Mouse (Mus musculus): ENCODE results near the gene Dock8.

Gene Dock8

GRCm38 (mm10) chr19:25193751-25194150, 194.4 kb downstream of the Dock8 start:
- DNase-seq (ENCODE audit: low spot score): no peak

- DNase-seq (ENCODE audit: low spot score): no peak
Measured at GRCm38 (mm10) chr19:25200081-25200860, 200.9 kb downstream of the Dock8 start.

DNA sequence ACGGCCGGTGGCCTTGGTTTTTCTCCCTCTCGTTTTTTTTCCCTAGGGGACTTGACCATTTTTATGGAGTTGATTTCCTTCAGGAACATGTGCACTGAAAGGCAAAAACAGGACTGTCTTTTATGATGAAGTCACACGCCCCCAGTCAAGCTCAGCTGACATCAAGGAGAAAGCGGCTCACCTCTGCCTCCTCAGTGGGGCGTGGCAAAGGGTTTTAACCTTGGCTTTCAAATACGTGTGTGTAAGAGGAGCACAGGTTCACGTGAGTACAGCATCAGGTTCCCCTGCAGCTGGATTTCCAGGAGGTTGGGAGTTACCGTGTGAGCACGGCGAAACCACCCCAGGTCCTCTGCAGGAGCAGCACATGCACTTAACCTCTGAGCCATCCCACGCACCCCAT, 203.7 kb downstream of the Dock8 start:
- DNase-seq (ENCODE audit: low spot score): no peak

DNA sequence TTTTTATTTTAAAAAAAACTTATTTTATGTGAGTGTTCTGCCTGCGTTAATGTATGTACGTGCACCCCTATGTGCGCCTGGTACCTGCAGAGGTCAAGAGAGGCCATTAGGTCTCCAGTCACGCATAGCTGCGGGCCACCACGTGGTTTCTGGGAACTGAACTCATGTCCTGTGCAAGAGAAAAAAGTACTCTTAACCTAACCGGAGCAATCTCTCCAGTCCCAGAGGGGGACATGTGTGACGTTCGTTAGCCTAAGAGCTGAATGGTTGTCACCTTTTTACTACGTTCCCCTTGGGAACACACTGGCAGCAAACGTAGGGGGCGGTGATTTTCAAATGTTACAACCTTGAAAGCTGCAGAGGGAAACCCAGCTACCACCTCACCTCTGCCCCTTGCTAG, 207.6 kb downstream of the Dock8 start:
- no peak for DNase-seq (ENCODE audit: low spot score)

GRCm38 (mm10) chr19:25207731-25208361, 208.5 kb downstream of the Dock8 start:
- DNase-seq (ENCODE audit: low spot score): peak; percentile 4

DNA sequence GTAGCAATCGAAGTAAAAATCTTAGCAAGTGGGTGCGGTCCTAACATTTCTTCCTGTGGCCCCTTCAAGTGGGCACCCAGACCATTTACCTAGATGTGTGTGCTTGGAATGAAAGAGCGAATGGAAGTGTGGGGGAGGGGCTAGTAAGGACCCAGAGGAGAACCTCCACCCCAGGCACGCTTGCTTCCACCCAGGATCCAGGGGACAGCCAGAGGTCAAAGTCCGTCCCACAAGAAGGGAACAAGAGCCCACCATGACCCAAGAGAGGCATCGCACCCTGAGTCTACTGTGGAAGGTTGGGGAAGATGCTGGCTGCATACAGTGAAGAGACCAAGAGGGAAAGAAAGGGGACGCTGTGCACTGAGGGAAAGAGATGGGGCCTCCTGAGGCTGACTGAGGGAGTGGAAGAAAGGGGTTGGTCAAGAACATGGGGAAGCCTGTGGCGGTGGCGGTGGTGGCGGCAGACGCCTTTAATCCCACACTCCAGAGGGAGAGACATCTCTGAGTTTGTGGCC, 209.3 kb downstream of the Dock8 start:
- DNase-seq (ENCODE audit: low spot score): no peak

DNA sequence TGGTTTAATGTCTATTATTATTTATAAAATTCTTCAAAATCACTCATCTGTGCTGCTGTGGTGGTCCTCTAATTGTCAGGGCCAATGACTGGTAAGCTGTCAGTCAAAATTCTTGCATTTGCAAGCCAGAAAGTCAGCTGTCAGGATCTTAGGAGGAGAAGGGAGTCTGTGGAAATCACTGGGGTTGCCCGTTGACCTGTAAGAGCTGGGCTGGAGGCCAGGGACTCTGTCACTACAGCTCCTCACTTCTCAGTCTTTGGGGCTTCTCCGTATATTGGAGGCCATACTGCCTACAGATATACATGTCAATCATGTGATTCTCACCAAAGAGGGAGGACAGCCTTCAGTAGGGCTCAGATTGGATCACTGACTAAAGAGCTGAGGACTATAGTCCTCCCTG, 221.3 kb downstream of the Dock8 start:
- DNase-seq (ENCODE audit: low spot score): no peak

DNA sequence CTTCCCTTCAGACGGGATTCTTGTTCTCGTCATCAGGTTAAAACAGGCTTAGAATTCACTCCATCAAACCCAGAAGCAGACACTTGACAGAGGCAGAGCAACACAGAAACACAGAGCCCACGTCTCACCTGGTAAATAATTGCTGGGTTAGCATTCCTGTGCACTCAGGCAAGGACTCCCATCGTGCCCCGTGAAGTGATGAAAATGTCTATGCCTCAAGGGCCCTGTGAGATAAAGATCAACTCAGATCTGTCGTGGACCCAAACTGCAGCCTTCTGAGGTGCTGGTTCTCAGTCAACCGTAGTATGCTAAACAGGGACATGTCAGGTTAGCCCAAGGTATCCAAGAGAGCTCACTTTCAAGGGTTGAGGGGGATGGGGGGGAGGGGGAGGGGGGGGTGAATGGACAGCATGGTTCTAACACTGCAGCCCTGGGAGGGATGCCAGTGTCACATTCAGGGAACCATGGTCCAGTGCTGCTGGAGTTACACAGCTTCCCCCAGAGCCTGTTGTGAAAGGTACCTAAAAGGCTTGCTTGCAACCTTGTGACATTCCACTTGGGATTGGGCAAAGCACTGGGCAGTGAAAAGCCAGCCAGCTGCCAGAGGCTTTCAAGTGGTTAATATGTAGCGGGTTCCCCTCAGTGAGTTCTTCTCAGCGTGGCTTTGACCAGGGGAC, 222.8 kb downstream of the Dock8 start:
- no peak for DNase-seq (ENCODE audit: low spot score)

DNA sequence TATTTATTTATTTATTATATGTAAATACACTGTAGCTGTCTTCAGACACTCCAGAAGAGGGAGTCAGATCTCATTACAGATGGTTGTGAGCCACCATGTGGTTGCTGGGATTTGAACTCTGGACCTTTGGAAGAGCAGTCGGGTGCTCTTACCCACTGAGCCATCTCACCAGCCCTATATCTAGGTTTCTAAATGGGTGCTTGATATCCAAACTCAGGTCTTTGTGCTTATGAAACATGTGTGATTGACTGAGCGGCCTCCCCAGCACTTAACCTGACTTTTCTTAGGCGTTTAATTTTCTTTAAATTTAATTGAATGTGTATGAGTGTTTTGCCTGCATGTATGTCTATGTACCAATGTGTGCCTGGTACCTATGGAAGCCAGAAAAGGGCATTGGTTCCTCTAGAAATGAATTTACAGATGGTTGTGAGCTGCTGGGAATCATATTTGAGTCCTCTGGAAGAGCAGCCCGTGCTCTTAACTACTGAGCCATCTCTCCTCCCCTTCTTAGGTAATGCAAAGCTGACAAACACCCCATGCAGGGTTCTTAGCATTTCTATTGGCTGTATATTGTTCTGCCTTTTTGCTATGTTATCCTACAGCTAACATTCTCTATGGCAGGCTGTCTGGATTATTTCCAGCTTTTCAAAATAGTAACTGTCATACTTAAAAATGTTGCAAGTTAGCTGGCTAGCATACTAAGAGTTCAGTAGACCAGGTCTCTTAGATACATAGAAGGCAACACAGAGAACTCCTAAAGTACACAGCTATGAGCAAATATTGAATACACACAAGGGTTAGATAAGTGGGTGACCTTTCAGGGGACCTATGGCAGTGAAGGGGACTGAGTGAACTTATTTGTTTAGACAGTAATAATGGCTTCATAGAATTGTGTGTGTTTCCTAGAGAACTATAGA, 231.0 kb downstream of the Dock8 start:
- DNase-seq (ENCODE audit: low spot score): no peak

DNA sequence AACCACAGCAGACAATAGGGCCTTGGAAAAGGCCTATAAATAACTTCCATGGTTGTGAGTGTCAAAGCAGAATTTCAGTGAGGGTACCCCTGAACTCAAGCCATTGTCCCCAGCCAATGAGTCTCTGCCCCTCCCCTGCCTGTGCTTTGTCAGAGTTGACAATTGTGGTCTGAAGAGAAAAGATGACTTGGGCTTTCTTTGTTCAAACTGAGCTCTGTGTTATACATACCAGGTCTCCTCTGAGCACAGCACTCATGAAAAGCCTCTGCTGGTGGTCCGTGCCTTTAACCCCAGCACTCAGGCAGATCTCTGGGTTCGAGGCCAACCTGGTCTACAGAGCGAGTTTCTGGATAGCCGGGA, 231.6 kb downstream of the Dock8 start:
- DNase-seq (ENCODE audit: low spot score): no peak

DNA sequence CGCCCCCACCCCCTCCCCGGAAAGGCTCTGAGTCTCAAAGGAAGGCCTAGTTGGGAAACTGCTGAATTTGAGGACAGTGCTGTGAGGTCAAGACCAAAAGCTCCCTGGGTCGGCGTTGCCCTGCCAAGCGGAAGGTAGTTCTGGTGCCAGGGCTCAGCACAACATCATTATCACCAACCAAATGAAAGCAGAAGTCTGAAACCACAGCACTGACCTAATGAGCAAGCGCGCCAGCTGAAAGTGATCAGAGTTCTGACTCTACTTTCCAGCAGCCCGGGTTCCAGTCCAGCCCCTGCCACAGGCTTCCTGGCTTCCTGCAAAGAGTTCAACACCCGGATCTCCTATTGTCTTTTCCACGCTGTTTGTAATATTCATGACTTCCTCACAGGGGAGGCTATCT, 232.7 kb downstream of the Dock8 start:
- DNase-seq (ENCODE audit: low spot score): no peak

DNA sequence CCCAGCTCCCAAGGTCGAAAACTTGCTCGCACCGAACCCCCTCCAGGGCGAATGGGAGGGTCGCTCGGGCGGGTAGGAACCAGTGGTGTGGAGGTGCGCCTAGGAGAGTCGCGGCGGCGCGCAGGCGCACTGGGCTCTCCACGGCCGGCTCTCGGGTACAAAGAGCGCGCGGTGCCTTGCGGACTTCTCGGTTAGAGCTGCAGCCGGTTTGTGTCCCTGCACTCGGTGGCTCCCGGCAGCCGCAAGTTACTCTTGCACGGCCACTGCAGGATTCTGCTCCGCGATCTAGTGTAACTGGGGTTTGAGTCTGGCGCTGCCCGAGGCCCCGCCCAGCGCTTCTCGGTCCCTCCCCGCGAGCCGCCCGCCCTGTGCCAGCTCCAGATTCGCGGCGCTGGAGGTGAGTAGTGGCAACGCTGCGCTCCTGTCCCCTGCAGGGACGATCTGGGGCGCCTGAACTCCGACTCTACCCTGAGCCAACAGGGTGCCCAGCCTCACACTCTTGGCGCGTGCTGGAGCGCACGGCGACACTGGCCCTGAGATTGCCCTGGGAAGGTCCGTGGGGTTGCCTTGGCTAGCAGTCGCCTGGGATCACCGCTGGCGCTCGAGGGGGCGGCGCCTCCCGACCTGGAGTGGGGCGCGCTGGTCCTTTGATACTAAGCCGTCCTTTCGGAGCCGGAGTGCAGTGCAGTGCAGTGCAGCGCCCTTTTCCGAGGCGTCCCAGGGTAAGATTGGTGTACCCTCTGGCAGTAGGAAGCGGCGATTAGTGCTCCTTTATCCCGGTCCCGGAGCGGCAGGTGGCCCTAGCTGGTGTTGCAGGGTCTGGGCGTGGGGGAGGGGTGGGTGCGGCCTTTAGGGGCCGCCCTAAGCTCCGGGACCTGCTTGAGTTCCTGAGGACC, 237.5 kb downstream of the Dock8 start, which contains the start of gene Kank1:
TSS of gene Kank1 (plus strand) at position 380 of the 896 bp plus-strand sequence.
- DNase-seq (ENCODE audit: low spot score): no peak

DNA sequence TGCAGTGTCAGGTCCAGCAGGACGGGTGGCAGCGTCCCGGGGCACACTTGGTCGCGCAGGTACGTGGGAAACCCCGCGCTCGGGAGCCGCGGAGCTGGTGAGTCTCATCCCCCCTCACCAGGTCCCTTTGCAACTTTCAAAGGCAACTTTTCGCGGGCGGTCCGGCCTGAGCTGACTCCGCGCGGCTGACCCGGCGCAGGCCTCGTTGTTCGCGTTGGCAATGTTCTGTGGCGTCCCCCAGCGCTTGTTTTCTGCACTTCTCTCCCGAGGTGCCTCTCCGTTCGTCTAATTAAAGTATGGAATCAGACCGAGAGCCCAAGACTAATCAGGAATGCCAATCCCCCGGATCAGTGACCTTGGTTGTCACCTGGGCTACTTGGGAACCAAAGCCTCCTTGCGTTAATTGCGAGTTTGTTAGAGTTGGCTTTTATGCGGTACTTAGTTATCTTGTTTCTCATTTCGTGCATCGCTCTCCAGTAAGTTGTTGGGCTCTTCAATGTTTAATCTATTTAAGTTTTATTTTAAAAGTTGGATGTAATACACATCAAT, 238.2 kb downstream of the Dock8 start:
- no peak for DNase-seq (ENCODE audit: low spot score)

GRCm38 (mm10) chr19:25238121-25238520, 238.8 kb downstream of the Dock8 start:
- no peak for DNase-seq (ENCODE audit: low spot score)

GRCm38 (mm10) chr19:25243566-25243965, 244.2 kb downstream of the Dock8 start:
- DNase-seq (ENCODE audit: low spot score): no peak

GRCm38 (mm10) chr19:25246062-25246461, 246.7 kb downstream of the Dock8 start:
- DNase-seq (ENCODE audit: low spot score): no peak

DNA sequence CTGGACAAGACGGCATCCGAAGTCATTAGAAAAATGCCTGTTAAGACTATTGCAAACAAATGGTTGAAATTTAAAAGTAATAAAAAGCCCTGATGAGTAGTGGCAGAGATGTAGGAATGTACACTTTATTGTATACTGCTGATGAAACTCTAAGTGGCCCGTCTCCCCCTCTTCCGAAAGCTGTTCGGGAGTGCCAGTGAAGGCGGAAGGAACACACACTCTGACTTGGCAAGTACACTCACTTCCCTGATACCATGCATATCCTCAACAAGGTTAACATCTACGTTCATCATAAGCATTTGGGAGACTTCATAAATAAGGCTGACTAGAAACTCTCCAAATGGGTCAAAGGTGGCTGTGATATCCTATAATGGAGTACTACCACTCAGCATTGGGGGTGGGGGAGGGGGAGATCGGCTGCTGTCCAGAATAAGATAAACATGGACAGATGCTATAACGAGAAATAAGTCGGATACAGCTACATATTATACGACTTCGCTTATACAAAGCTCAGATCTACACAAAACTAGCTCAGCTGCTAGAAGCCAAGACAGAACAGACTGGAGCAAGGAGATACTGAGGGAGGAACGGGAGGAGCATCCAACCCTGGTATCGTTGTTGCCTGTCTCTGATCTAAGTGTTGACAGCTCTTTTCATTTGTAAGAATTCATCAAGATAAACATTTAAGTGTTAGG, 248.7 kb downstream of the Dock8 start:
- DNase-seq (ENCODE audit: low spot score): no peak

DNA sequence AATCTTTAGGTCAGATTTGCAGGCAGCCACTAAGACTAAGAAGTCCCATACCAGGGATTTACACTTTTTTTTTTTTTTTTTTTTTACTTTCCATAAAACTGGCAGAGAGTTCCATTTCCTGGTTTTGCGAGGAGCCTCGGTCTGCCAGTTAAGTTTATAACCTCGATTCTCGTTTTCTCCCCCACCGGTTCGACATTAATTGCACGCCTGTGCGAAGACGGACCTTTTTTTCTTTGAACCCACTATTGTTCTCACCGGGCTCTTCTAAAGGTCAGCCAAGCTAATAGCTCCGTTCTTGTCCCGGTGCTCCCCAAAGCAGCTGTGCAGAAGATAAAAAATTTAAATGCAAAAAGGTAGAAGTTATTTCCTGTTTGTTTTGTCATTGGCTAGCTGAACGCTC, 249.9 kb downstream of the Dock8 start:
- DNase-seq (ENCODE audit: low spot score): no peak

GRCm38 (mm10) chr19:25251610-25252140, 252.3 kb downstream of the Dock8 start:
- DNase-seq (ENCODE audit: low spot score): no peak

Data from left cerebral cortex, adult 11 months (tissue).